Mouse (Mus musculus) adrenal gland (tissue): ENCODE results near the gene Colgalt2.
"Not testable (repeated sequence)": the region's sequence is repeated elsewhere in the genome, so short reads cannot be mapped to it uniquely, and the experiment has no call there.

Experiments used
- intact Hi-C: fragments of 180-260 bp; cut with DNase I; formaldehyde crosslinking; loops from one replicate; pipeline ENCODE4 v1.15.1; 2025

Colgalt2 gene

GRCm38 (mm10) chr1:152414451-152414850, 14.8 kb downstream of the Colgalt2 start:
- intact Hi-C loops, result no loop called here

- intact Hi-C loops, result no loop called here
Observed at GRCm38 (mm10) chr1:152416306-152416904, 16.8 kb downstream of the Colgalt2 start.

- intact Hi-C loops, result no loop called here
Observed at GRCm38 (mm10) chr1:152417602-152418001, 18.0 kb downstream of the Colgalt2 start.

- intact Hi-C loops, result no loop called here
Observed at GRCm38 (mm10) chr1:152422295-152422694, 22.7 kb downstream of the Colgalt2 start.

GRCm38 (mm10) chr1:152423052-152423451, 23.4 kb downstream of the Colgalt2 start:
- intact Hi-C loops, result no loop called here

GRCm38 (mm10) chr1:152427912-152428581, 28.4 kb downstream of the Colgalt2 start:
- intact Hi-C loops, result no loop called here

- intact Hi-C loops, result no loop called here
Observed at GRCm38 (mm10) chr1:152429805-152430204, 30.2 kb downstream of the Colgalt2 start.

GRCm38 (mm10) chr1:152434166-152434565, 34.5 kb downstream of the Colgalt2 start:
- intact Hi-C loops, result no loop called here

GRCm38 (mm10) chr1:152437518-152437917, 37.9 kb downstream of the Colgalt2 start:
- intact Hi-C loops, result not testable (repeated sequence)

GRCm38 (mm10) chr1:152439408-152439807, 39.8 kb downstream of the Colgalt2 start:
- intact Hi-C loops, result no loop called here

GRCm38 (mm10) chr1:152439874-152440273, 40.2 kb downstream of the Colgalt2 start:
- intact Hi-C loops, result no loop called here

GRCm38 (mm10) chr1:152444630-152445029, 45.0 kb downstream of the Colgalt2 start:
- intact Hi-C loops, result no loop called here

- intact Hi-C loops, result no loop called here
Observed at GRCm38 (mm10) chr1:152445925-152446324, 46.3 kb downstream of the Colgalt2 start.

GRCm38 (mm10) chr1:152454536-152454935, 54.9 kb downstream of the Colgalt2 start:
- intact Hi-C loops, result no loop called here

GRCm38 (mm10) chr1:152455275-152456243, 55.9 kb downstream of the Colgalt2 start:
- intact Hi-C loops, result no loop called here

- intact Hi-C loops, result no loop called here
Observed at GRCm38 (mm10) chr1:152456266-152456665, 56.6 kb downstream of the Colgalt2 start.

- intact Hi-C loops, result no loop called here
Observed at GRCm38 (mm10) chr1:152457596-152457995, 58.0 kb downstream of the Colgalt2 start.

- intact Hi-C loops, result no loop called here
Observed at GRCm38 (mm10) chr1:152458996-152459395, 59.4 kb downstream of the Colgalt2 start.

GRCm38 (mm10) chr1:152460931-152461330, 61.3 kb downstream of the Colgalt2 start:
- intact Hi-C loops, result no loop called here

- intact Hi-C loops, result no loop called here
Observed at GRCm38 (mm10) chr1:152461814-152462213, 62.2 kb downstream of the Colgalt2 start.

GRCm38 (mm10) chr1:152462348-152462747, 62.7 kb downstream of the Colgalt2 start:
- intact Hi-C loops, result no loop called here

GRCm38 (mm10) chr1:152466280-152466679, 66.7 kb downstream of the Colgalt2 start:
- intact Hi-C loops, result no loop called here
